Mouse (Mus musculus) limb, embryonic 10.5 days (tissue): Measurements from ENCODE around the gene Grm3. TPM values are rescaled to one million over a fixed set of nuclear protein-coding genes. Genes with fewer than 3 reads are reported as not detected.

ENCODE experiments used
- DNase-seq: peaks from one replicate; pipeline ENCODE4 v3.0.0-alpha.2; 2017; ENCODE audit warnings: low spot score
- H3K27ac ChIP-seq: fragments of 300-500 bp; sonication (generic); 2 replicates; pipeline ENCODE4 v1.5.1; 2016; ENCODE audit warnings: mild to moderate bottlenecking
- H3K27me3 ChIP-seq: fragments of 300-500 bp; sonication (generic); 2 replicates; pipeline ENCODE4 v1.6.1; 2016; ENCODE audit warnings: low read depth, mild to moderate bottlenecking; ENCODE audit not compliant: poor library complexity, severe bottlenecking
- H3K36me3 ChIP-seq: fragments of 300-500 bp; sonication (generic); 2 replicates; pipeline ENCODE4 v1.6.1; 2016; ENCODE audit warnings: mild to moderate bottlenecking, moderate library complexity
- H3K4me1 ChIP-seq: fragments of 300-500 bp; sonication (generic); 2 replicates; pipeline ENCODE4 v1.6.1; 2016
- H3K4me3 ChIP-seq: fragments of 300-500 bp; sonication (generic); 2 replicates; pipeline ENCODE4 v1.5.1; 2016; ENCODE audit warnings: mild to moderate bottlenecking, moderate library complexity
- H3K9me3 ChIP-seq: fragments of 300-500 bp; sonication (generic); replicated peaks from 2 replicates; pipeline ENCODE4 v1.6.1; 2016; ENCODE audit warnings: mild to moderate bottlenecking
- WGBS: fragments of 180-500 bp; shearing (Covaris S2); methylation state at CpG from one replicate; pipeline ENCODE4 v1.1.7; 2016; 5-methylcytosine and 5-hydroxymethylcytosine counted together
- polyA plus RNA-seq: library from polyadenylated mRNA; unstranded; fragments of >200 nt; fragmentation: Nextera tagmentation; extraction: Ambion mirVana; gene quantifications from 2 replicates; pipeline ENCODE4 v1.2.1, GENCODE M21; 2016

Gene Grm3
- not detected in 2 replicates for polyA plus RNA-seq

DNA sequence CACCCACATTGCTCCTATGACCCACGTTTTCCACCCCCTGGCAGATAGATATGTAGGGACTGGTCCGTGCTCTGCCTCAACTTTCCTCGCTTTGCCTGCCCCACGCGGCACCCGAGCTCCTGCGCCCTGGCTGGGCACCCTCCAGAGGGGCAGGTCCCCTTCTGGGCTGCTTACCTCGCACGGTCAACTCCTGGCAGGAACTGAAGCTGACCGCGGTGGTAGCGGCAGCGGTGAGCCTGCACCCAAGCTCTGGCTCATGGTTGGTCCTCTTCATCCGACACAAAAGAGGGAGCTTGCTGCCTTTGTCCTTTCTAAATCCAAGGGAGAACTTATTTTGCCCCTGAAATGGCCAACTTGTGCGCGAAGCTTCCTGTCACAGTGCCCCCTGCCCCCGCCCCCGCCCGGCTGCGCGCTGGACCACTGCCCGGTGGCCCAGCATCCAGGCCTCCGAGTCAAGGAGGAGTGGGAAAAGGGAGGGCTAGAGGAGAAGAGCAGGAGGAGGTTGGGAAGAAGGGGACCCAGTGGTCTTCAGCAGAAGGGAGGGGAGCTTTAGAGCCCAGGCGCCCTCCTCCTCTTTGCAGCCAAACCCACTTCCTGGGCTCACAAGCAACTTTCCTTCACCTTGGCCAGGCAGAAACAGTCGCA lies at the start of gene Grm3:
TSS of gene Grm3 (minus strand) at position 215 of the 645 bp plus-strand sequence.
- WGBS = 1% methylated on average over 25 of the region's 25 CpGs
- H3K27ac ChIP-seq = no peak within 1 kb of the TSS
- H3K9me3 ChIP-seq = no peaks in the 10 kb centered on the region
- H3K36me3 ChIP-seq = no peaks in the 10 kb centered on the region
- peaks cover 14% of the 10 kb centered on the region for H3K4me1 ChIP-seq
- peak; percentile 49 for DNase-seq
- peaks cover 39% of the 10 kb centered on the region for H3K27me3 ChIP-seq
- H3K4me3 ChIP-seq = peak within 1 kb of the TSS; percentile 58

DNA sequence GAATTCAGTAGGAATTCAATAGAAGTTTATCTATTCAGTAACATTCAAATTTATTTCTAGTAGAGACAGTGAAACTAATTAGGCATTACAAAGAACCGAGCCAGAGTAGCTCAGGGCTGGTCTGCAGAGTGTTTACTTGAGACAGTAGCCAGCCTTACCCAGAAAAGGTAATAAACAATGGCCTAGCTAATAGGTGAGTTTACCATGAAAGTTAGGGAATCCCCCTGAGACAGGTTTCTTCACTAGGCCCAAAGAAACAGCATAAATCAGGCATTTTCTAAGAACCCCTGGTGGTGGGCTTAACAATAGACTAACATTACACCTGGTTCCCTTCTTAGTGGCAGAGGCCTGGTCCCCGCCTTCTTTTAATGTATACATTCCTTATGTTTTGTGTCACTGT lies 30.8 kb upstream of the Grm3 start:
- H3K36me3 ChIP-seq = no peaks in the 10 kb centered on the region
- no peak overlapping the region for H3K27ac ChIP-seq
- WGBS = 77% methylated on average over 2 of the region's 2 CpGs
- H3K4me3 ChIP-seq = no peak overlapping the region
- DNase-seq = no peak
- H3K4me1 ChIP-seq = no peaks in the 10 kb centered on the region
- no peaks in the 10 kb centered on the region for H3K27me3 ChIP-seq
- no peaks in the 10 kb centered on the region for H3K9me3 ChIP-seq

DNA sequence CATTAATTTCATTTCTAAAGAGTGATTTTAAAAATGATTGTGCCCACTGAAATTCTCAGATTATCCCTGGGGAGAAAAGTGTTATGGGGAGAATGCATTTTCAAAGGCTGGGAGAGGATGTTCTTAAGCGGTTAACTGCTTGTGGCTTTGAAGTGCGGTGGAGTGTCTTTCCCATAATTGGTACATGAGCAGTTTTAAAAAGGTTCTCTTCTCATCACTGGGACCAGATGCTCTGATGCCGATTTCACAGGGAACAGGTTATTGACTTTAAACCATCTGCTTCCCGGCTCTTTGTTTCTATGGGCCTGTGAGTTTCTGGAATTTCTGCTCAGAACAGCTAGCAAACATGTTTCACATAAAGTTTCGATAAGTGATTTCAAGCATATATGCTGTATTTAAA lies 23.2 kb upstream of the Grm3 start:
- Histone ChIP-seq H3K4me3 (no peak overlapping the region), H3K9me3 (no peaks in the 10 kb centered on the region), H3K36me3 (no peaks in the 10 kb centered on the region), H3K27me3 (no peaks in the 10 kb centered on the region), H3K27ac (no peak overlapping the region), H3K4me1 (no peaks in the 10 kb centered on the region)
- DNase-seq = no peak
- WGBS = 82% methylated on average over 5 of the region's 5 CpGs

DNA sequence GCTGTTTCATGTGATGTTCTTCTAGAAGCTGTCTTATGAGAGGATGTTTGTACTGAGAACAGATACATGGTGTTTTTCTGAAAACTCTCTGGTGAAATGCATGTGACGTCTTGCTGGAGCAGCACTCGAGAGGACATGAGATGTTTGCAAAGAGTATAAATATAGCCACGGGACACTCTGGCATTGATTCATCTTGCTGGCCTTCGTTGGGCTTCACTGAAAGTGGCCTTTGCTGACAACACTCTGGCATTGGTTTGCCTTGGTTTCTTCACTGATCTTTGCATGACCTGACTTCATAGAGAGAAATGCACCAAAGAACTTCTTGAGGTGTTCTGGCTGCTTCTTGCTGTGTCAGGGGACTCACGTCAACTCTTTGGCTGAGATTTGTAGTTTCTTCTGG lies 19.1 kb upstream of the Grm3 start:
- H3K27me3 ChIP-seq = no peaks in the 10 kb centered on the region
- H3K9me3 ChIP-seq = no peaks in the 10 kb centered on the region
- no peak for DNase-seq
- WGBS = 89% methylated on average over 5 of the region's 5 CpGs
- no peaks in the 10 kb centered on the region for H3K4me1 ChIP-seq
- H3K27ac ChIP-seq = no peak overlapping the region
- H3K36me3 ChIP-seq = no peaks in the 10 kb centered on the region
- no peak overlapping the region for H3K4me3 ChIP-seq

DNA sequence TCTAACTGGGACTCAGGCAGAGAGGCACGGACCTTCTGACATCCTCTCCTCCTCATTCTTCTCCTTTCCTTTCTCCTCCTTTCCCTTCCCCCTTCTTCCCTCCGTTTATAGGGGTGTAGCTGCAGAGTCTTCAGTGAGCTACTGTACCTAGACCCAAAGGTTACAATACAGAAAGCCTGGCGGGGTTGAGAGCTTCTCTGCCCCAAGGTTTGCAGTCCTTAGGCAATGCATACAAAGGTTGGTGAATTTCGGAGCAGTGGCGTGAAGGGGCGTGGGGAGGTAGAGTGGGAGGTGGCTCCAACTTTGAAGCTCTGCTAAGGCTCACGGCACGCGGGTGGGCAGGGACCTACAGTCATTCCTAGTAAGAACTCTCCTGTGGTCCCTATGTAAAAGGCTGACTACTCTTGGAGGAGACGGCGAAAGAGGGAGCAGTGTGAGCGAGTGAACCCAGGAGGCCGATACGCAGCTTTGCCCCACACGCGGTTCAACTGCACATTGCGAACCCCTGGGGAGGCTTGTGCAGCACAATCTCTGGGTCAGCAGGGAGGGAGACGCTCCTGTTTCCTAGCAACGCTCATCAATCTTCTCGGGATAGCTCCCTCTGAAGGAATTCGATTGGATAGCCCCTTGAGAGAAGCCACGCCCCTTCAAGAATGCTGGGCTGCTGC lies 765 bp upstream of the Grm3 start:
- Histone ChIP-seq H3K36me3 (no peaks in the 10 kb centered on the region), H3K27ac (no peak overlapping the region), H3K27me3 (peaks cover 39% of the 10 kb centered on the region), H3K9me3 (no peaks in the 10 kb centered on the region), H3K4me1 (peaks cover 14% of the 10 kb centered on the region), H3K4me3 (peak overlapping the region; percentile 58)
- peak; percentile 60 for DNase-seq
- WGBS = under 1% methylated on average over 22 of the region's 22 CpGs

DNA sequence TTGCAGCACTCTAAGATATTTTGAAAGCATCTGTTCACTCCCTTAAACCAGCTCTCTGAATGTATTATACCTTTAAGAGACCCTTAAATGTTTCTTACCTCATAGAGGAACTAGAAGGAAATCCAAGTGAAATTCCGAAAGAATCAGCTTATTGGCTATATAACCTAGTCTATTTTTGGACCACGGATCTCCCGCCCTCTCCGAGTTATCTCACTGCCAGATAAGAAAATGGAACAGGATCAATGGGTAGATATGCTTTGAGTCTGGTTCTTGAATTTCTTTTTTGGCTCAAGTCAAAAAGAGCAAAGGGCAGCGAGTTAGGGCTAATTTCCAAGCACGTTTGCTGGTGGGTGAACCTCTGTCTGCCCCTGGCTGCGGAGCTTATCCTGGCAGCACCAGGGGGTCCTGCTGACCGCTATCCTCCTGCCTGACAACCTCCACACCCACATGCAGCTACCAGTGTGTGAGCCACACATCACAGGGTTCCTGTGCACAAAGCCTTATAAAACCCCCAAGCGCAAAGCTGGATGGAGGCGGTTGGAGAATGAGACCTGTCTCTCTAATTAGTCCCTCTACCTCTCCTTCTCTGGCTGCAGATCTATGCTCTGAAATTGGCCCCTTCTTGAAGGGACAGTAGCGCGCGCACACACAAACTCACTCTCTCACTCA lies 549 bp downstream of the Grm3 start:
- peak overlapping the region; percentile 58 for H3K4me3 ChIP-seq
- peaks cover 14% of the 10 kb centered on the region for H3K4me1 ChIP-seq
- H3K9me3 ChIP-seq = no peaks in the 10 kb centered on the region
- H3K27ac ChIP-seq = no peak overlapping the region
- peaks cover 39% of the 10 kb centered on the region for H3K27me3 ChIP-seq
- peak; percentile 29 for DNase-seq
- WGBS = 14% methylated on average over 13 of the region's 13 CpGs
- no peaks in the 10 kb centered on the region for H3K36me3 ChIP-seq

DNA sequence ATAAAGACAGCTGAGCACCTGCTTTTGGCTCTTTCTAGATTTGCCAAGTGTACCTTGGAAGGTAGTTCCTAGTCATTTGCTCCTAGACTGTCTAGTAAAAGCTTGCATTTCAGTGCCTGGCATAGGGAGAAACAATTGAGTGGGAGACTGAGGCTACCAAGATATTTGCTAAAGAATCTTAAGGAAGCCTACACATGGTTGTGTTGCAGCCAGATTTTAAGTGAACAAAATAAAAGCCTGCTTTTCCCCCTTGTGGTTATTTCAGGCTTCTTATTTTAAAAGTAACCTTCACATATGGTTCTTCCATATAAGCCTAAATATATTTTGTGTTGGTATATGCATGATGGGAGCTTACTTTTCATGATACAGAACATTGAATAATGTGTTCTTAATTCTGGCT lies 3.8 kb downstream of the Grm3 start:
- no peak for DNase-seq

DNA sequence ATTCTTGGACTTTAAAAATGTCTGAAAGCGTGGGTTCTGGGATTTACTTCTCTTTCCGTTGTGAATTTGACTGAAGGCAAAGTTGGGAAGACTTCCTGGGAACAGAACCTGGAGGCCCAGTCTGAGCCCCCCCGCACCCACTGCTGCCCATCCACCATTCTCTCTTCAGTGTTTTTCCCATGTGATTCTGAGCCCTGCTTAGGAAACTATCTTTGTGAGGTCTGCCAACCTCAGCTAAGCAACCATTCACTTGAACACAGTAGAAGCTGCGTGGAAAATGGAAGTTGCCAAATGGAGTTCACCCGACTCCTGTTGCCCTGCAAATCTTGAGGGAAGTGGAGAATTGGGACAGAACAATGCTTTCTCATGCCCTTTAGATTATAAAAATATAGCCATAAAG lies 8.7 kb downstream of the Grm3 start:
- H3K4me3 ChIP-seq = no peak overlapping the region
- DNase-seq = no peak

More for the DNA sequence above, 3.8 kb downstream of the Grm3 start:
- Histone ChIP-seq H3K27me3 (peaks cover 31% of the 10 kb centered on the region), H3K36me3 (no peaks in the 10 kb centered on the region), H3K4me1 (peaks cover 14% of the 10 kb centered on the region), H3K9me3 (no peaks in the 10 kb centered on the region), H3K4me3 (no peak overlapping the region), H3K27ac (no peak overlapping the region)

DNA sequence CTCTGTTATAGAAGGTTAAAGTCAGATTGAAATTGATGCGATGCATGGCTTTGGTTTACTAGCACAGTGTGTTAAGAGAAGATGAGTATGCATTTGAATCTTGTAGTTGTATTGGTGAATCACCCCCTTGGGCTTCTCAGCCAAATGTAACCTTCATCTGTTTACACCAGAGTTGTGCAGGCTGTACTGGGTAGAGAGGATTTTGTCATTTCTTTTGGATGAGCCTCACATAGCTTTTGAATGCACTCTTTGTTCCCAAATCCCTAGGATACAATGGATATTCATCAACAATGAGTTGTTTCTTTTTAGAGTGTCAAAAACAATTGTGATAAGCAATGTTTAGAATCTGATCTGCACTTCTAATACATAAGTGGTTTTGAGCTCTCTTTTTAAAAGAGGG lies 17.9 kb downstream of the Grm3 start:
- Histone ChIP-seq H3K4me3 (no peak overlapping the region), H3K4me1 (no peaks in the 10 kb centered on the region), H3K27me3 (no peaks in the 10 kb centered on the region), H3K36me3 (no peaks in the 10 kb centered on the region), H3K9me3 (no peaks in the 10 kb centered on the region), H3K27ac (no peak overlapping the region)
- WGBS = 92% methylated on average over 1 of the region's 1 CpGs
- no peak for DNase-seq

More for the DNA sequence above, 8.7 kb downstream of the Grm3 start:
- H3K27ac ChIP-seq = no peak overlapping the region
- WGBS = 88% methylated on average over 5 of the region's 5 CpGs
- no peaks in the 10 kb centered on the region for H3K9me3 ChIP-seq
- H3K36me3 ChIP-seq = no peaks in the 10 kb centered on the region
- H3K4me1 ChIP-seq = no peaks in the 10 kb centered on the region
- H3K27me3 ChIP-seq = no peaks in the 10 kb centered on the region

DNA sequence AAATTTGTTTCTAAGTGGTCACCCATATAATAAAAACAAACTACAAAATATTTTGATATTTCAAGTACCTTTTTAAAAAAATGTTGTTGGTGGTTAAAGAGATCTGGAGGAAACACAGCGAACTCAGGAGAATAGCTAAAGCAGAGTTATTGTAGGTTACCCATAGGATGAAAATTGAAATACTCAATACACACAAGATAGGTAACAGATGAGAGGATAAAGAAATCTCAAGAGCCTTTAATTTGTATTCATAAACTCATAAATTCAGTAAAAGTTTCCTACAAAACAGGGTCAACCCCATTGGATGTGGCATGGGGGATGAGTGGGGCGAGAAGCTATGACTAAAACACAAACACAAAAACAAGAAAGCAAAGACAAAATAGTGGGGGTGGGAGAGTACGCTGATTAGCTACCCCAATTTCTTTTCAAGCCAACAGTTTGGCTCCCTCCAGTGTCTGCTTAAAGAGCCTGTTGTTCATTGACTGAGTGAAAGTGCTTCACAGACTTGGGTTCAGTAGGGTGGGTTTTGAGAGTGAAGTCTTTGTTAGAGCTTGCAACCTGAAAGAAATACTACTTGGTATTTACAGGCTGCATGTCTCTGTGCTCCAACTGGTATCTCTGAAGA lies 21.5 kb downstream of the Grm3 start:
- Histone ChIP-seq H3K27me3 (no peaks in the 10 kb centered on the region), H3K27ac (no peak overlapping the region), H3K9me3 (no peaks in the 10 kb centered on the region), H3K4me1 (no peaks in the 10 kb centered on the region), H3K36me3 (no peaks in the 10 kb centered on the region), H3K4me3 (no peak overlapping the region)
- DNase-seq = no peak
- WGBS = 41% methylated on average over 3 of the region's 3 CpGs

DNA sequence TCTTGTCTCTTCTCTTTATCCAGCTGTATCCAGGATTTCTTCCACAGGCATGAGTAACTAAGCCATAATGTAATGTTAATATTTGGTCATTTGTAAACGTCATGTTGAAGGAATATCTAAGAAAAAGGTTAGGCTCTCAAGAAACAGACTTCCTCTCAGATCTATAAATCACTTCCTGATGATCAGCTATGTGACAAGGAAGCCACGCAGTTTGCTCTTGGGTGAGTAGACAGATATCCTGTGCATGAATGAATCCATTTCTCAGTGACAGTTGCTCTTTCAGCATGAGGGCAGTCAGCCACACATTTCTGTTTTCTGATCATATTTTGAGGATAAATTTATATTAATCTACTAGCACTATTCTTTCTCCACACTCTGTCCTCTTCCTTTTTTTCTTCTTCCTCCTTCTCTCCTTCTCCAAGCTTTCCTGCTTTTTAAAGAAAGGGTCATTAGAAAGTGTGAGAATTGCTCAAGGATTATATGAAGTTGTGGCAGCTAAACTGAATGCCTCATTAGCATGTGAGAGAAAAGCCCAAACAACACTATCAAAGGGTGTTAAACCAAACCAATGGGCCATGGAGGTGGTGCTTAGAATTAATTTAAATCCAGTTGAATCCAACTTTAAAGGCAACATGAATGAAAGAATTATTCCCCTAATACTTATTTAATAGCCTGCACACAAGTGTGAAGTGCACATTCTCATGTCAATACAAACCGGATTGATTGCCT lies 22.1 kb downstream of the Grm3 start:
- Histone ChIP-seq H3K36me3 (no peaks in the 10 kb centered on the region), H3K4me1 (no peaks in the 10 kb centered on the region), H3K9me3 (no peaks in the 10 kb centered on the region), H3K27me3 (no peaks in the 10 kb centered on the region), H3K27ac (no peak overlapping the region), H3K4me3 (no peak overlapping the region)
- DNase-seq = no peak
- WGBS = 26% methylated on average over 3 of the region's 3 CpGs

DNA sequence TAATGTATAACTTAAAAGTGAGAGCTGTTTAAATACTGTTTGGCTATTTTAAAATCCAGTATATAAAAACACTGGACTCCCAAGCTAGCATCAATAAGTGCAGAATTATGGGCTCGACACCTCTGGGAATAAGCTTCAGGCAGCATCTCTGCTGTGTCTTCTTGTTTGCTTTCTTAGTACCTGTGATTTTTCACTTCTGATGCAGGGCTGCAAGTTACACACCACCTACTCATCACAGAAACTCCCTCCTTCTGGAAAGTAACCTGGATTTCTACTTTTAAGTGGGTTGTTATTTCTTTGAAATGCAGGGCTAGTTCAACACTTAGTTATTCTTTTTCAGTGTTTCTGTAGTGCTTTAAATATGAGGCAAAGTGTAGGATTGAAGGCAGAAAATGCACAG lies 32.6 kb downstream of the Grm3 start:
- H3K27me3 ChIP-seq = no peaks in the 10 kb centered on the region
- no peak for DNase-seq
- WGBS = 85% methylated on average over 1 of the region's 1 CpGs

More for the DNA sequence above, 32.6 kb downstream of the Grm3 start:
- Histone ChIP-seq H3K27ac (no peak overlapping the region), H3K4me3 (no peak overlapping the region), H3K9me3 (no peaks in the 10 kb centered on the region), H3K4me1 (no peaks in the 10 kb centered on the region), H3K36me3 (no peaks in the 10 kb centered on the region)
